Mouse (Mus musculus): Measurements from ENCODE around the gene Tbc1d9b.

- TF ChIP-seq EP300 (IDR thresholded peaks at IDR 0.05; ENCODE audit: low read depth) (no peak), CTCF (IDR thresholded peaks at IDR 0.05; ENCODE audit: low read depth) (no peak)
These were observed 18.0 kb downstream of the Tbc1d9b start for GRCm38 (mm10) chr11:50149200-50149599.

Data from liver, postnatal 0 days (tissue).